Mouse (Mus musculus) spleen, adult 2 months (tissue): ENCODE results near the gene Tspan3. TPM values are rescaled to one million over a fixed set of nuclear protein-coding genes. Genes with fewer than 3 reads are reported as not detected.

Experiments used
- DNase-seq, 2 experiments: peaks; one replicate each; pipeline versions ENCODE4 v3.0.0 to v3.0.0-alpha.2; 2012 to 2021; ENCODE audit warnings: low spot score in 2 of 2, low read depth in 1 of 2
- H3K27ac ChIP-seq: fragments of 200-500 bp; 2 replicates; pipeline ENCODE4 v1.5.1; 2012; ENCODE audit warnings: low read length, inconsistent platforms; ENCODE audit not compliant: insufficient read depth
- H3K27me3 ChIP-seq: fragments of 200-500 bp; 2 replicates; pipeline ENCODE4 v1.6.1; 2012; ENCODE audit warnings: mild to moderate bottlenecking, moderate library complexity, low read length, inconsistent platforms; ENCODE audit not compliant: control insufficient read depth, insufficient read depth
- H3K36me3 ChIP-seq: fragments of 200-500 bp; 2 replicates; pipeline ENCODE4 v1.6.1; 2012; ENCODE audit warnings: mild to moderate bottlenecking, low read length, inconsistent platforms; ENCODE audit not compliant: control insufficient read depth, insufficient read depth
- H3K4me1 ChIP-seq: fragments of 200-500 bp; 2 replicates; pipeline ENCODE4 v1.6.1; 2011; ENCODE audit warnings: inconsistent platforms; ENCODE audit not compliant: control insufficient read depth, insufficient read depth, insufficient read length
- H3K4me3 ChIP-seq: fragments of 200-500 bp; 2 replicates; pipeline ENCODE4 v1.5.1; 2011; ENCODE audit warnings: mild to moderate bottlenecking, inconsistent platforms; ENCODE audit not compliant: insufficient read depth, insufficient read length; ENCODE audit errors: extremely low read depth
- CTCF ChIP-seq: fragments of 200-500 bp; IDR thresholded peaks from 2 replicates; pipeline ENCODE4 v1.5.1; 2011; ENCODE audit warnings: mild to moderate bottlenecking, inconsistent platforms; ENCODE audit not compliant: insufficient read depth, insufficient read length, insufficient replicate concordance; ENCODE audit errors: extremely low read depth
- POLR2A ChIP-seq: fragments of 200-500 bp; IDR thresholded peaks from 2 replicates; pipeline ENCODE4 v1.6.1; 2011; ENCODE audit warnings: low read depth, low read length, inconsistent platforms
- WGBS: fragments of 180-500 bp; shearing (Covaris S2); methylation state at CpG from one replicate; pipeline ENCODE4 v1.1.7; 2018; 5-methylcytosine and 5-hydroxymethylcytosine counted together
- polyA plus RNA-seq: library from polyadenylated mRNA; depleted of rRNA; stranded (reverse); fragments of >200 nt; gene quantifications from 2 replicates; pipeline ENCODE4 v1.2.3, GENCODE M21; 2012

Tspan3 gene
- polyA plus RNA-seq, 1 experiment, result 55.6 TPM

DNA sequence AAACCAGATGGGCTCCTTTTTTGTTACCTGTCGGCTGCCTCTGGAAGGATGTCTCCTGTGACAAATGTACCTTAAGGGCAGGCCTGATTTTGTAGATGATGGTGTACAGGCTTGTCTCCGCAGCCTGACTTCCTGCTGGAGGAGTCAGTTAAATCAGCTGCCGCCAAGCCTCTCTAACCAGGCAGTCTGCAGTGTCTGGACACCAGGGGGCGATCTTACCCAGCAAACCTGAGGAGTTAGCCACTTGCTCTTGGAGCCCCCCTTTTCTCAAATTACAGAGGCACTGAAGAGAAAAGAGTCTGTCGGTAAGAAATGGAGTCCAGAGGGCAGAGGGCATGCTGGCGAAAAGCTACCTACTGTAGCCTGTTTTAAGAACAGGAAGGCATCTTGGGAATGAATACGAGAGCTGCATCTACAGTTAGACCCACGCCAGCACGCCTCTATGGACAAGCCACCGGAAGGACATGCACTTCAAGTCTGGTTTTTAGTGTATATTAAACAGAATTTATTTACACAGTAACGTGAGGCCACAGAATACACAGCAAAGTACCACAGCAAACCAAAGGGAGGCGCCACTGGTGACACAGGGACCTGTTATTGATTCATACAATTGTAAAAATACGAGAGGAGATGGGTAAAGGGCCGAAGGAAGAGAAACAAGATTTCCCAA, 35.5 kb upstream of the Tspan3 start:
- H3K27ac ChIP-seq, result no peak overlapping the region
- DNase-seq, result peak; percentile 40 to 73
- H3K27me3 ChIP-seq, result no peaks in the 10 kb centered on the region
- 39% methylated on average over 14 of the region's 14 CpGs for WGBS
- no peaks in the 10 kb centered on the region for H3K4me1 ChIP-seq
- 0 out of 2 replicates have a peak, but pooled peaks cover 2% of the 10 kb centered on the region for H3K36me3 ChIP-seq
- no peak overlapping the region for H3K4me3 ChIP-seq
- TF ChIP-seq CTCF (peak; percentile 87; the same call in 1 of the 2 replicates), POLR2A (no peak)

DNA sequence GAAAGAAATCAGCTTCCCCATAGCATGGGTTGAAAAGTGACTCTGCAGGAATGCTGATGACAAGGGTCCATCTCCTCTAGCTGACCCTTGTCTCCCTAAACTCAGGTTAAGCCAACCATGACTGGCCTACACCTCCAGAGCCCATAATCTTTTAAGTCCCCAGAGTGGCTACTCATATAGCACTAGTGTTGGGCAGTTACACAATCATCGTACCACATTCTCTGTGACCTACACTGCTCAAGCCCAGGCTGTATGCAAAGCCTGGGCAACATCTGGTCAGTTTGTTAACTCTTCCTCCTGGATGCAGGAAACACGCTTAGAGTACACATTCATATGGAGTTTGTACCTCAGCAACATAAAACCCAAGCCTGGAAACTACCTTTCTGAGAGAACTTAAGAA, 34.9 kb upstream of the Tspan3 start:
- H3K4me3 ChIP-seq, result no peak overlapping the region
- no peaks in the 10 kb centered on the region for H3K36me3 ChIP-seq
- TF ChIP-seq CTCF (no peak), POLR2A (no peak)
- no peak overlapping the region for H3K27ac ChIP-seq
- DNase-seq, result no peak
- no peaks in the 10 kb centered on the region for H3K27me3 ChIP-seq
- 74% methylated on average over 2 of the region's 2 CpGs for WGBS
- no peaks in the 10 kb centered on the region for H3K4me1 ChIP-seq

DNA sequence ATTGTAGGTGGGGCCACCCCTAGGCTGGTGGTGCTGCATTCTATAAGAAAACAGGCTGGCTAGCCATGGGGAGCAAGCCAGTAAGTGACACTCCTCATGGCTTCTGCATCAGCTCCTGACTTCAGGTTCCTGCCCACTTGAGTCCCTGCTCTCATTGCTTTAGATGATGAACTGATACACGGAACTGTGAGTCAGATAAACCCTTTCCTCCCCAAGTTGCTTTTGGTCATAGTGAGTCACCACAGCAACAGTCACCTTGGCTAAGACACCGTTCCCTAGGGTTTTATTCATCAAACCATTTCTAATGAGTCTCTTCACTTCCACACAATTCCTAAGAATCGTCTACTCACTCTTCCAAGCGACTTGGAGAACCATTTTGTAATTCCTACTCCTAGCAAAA, 31.6 kb upstream of the Tspan3 start:
- Histone ChIP-seq H3K27me3 (no peaks in the 10 kb centered on the region), H3K4me1 (no peaks in the 10 kb centered on the region), H3K36me3 (no peaks in the 10 kb centered on the region), H3K4me3 (no peak overlapping the region), H3K27ac (no peak overlapping the region)
- WGBS, result 90% methylated on average over 4 of the region's 4 CpGs
- TF ChIP-seq POLR2A (no peak), CTCF (no peak)
- no peak for DNase-seq

- no peaks in the 10 kb centered on the region for H3K27me3 ChIP-seq
- no peak overlapping the region for H3K27ac ChIP-seq
- WGBS, result 83% methylated on average over 3 of the region's 3 CpGs
- no peaks in the 10 kb centered on the region for H3K36me3 ChIP-seq
- DNase-seq, result no peak
- H3K4me3 ChIP-seq, result no peak overlapping the region
- no peaks in the 10 kb centered on the region for H3K4me1 ChIP-seq
- no peak for TF ChIP-seq POLR2A
- TF ChIP-seq CTCF, result no peak
Measured at GRCm38 (mm10) chr9:56195193-56195592, 29.9 kb upstream of the Tspan3 start.

DNA sequence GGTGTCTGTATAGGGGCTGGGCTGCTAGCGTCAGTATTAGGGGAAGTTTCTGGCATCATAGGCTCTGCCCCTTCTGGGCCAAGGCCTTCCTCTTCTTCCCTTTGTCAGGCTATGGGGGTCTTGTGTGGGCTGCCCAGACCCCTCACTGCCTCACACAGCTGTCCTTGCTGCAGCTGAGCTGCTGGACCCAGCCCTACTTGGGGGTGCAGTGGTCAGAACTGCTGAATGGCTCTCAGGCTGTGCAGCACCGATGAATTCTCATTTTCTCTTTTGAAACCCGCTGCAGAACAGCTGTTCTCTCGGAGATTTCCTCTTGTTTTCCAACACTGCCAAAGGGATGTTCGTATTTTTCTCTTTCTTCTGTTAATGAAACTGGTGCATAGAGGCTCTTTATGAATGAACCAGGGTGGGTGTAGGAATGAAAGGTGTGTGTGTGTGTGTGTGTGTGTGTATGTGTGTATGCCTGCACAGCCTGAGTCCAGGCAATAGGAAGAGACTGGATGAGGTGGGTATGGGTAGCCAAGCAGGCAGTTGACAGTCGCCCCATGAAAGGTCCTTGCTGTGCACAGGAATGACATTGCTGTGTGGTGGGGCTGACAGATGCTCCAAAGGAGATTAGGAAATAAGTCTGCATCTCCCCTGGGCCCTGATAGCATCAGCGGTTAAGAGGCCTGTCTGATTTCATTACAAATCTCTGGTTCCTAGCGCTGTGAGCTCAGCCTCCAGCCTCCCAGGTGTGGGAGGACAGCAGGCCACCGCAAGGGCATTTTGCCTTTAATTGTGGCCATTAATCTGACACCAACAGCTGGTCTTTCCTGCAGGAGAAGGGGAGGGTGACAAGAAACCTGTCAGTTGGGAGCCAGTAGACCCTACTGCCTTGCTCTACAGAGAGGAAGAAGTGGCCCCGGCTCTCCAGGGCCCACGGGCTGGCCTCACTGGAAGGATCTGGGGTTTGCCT, 26.5 kb upstream of the Tspan3 start:
- TF ChIP-seq CTCF (no peak), POLR2A (no peak)

DNA sequence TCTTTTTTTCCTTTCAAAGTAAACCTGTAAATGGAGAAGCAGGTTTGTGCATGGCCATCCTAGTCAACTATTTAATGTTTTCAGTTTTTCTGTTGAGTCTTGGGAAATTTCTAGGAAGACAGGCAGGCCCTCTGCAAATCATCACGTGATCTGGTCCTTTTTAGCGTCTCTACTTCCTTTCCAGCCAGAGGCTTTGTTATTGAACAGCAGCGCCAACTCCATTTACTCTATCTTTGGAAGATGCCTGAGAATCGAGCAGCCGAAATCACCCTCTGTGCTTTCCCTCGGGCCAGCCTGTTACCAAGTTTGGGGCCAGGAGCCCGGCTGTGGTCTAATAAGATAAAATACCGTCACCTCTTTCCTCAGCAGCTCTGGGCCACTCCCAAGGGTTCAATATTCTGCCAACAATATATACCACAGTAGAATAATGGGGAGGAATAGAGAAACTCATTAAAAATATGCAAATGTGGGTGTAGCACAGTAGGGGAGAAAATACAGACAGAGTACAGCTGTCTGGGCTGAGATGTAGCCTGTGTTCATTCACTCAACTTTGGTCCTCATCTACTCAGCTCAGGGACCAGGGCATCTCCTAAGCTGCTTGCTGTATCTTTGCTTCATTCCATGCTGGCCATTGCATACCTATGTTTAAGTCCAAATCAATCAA, 15.0 kb upstream of the Tspan3 start:
- Histone ChIP-seq H3K27ac (no peak overlapping the region), H3K27me3 (no peaks in the 10 kb centered on the region), H3K4me1 (no peaks in the 10 kb centered on the region), H3K4me3 (no peak overlapping the region), H3K36me3 (no peaks in the 10 kb centered on the region)
- WGBS, result 56% methylated on average over 8 of the region's 8 CpGs
- DNase-seq, result no peak
- no peak for TF ChIP-seq CTCF
- TF ChIP-seq POLR2A, result no peak

More for the DNA sequence above, 26.5 kb upstream of the Tspan3 start:
- Histone ChIP-seq H3K4me3 (no peak overlapping the region), H3K4me1 (no peaks in the 10 kb centered on the region), H3K27me3 (no peaks in the 10 kb centered on the region), H3K27ac (no peak overlapping the region), H3K36me3 (no peaks in the 10 kb centered on the region)
- WGBS, result 78% methylated on average over 11 of the region's 11 CpGs
- DNase-seq, result no peak
